Mouse (Mus musculus) heart, postnatal 0 days (tissue): ENCODE results near the gene 4930550C14Rik. TPM values are rescaled to one million over a fixed set of nuclear protein-coding genes. Genes with fewer than 3 reads are reported as not detected.

Experiments
- ATAC-seq: fragments of 200-750 bp; cut with Nextera tagmentation; 2 replicates; pipeline ENCODE4 v1.8.0; 2017; ENCODE audit warnings: low read depth, moderate number of reproducible peaks, moderate library complexity; ENCODE audit not compliant: insufficient read depth
- DNase-seq: peaks from one replicate; pipeline ENCODE4 v3.0.0-alpha.2; 2016; ENCODE audit warnings: low spot score
- H3K27ac ChIP-seq: fragments of 300-500 bp; sonication (generic); 2 replicates; pipeline ENCODE4 v1.5.1; 2014; ENCODE audit warnings: low read depth, mild to moderate bottlenecking
- H3K27me3 ChIP-seq: fragments of 300-500 bp; sonication (generic); 2 replicates; pipeline ENCODE4 v1.6.1; 2014; ENCODE audit warnings: low read length, mixed read lengths; ENCODE audit not compliant: control insufficient read depth, insufficient read depth
- H3K36me3 ChIP-seq: fragments of 300-500 bp; sonication (generic); replicated peaks from 2 replicates; pipeline ENCODE4 v1.6.1; 2014; ENCODE audit warnings: low read length, mixed read lengths; ENCODE audit not compliant: control insufficient read depth, insufficient read depth
- H3K4me1 ChIP-seq: fragments of 300-500 bp; sonication (generic); 2 replicates; pipeline ENCODE4 v1.6.1; 2014; ENCODE audit warnings: antibody characterized with exemption; ENCODE audit not compliant: control insufficient read depth, insufficient read depth
- H3K4me2 ChIP-seq: fragments of 300-500 bp; sonication (generic); 2 replicates; pipeline ENCODE4 v1.6.1; 2014; ENCODE audit warnings: low read depth, mild to moderate bottlenecking, low read length, moderate library complexity
- H3K4me3 ChIP-seq: fragments of 300-500 bp; sonication (generic); 2 replicates; pipeline ENCODE4 v1.5.1; 2014; ENCODE audit warnings: low read depth, low read length
- H3K9ac ChIP-seq: fragments of 300-500 bp; sonication (generic); replicated peaks from 2 replicates; pipeline ENCODE4 v1.6.1; 2014; ENCODE audit warnings: low read depth, low read length, mixed read lengths
- H3K9me3 ChIP-seq: fragments of 300-500 bp; sonication (generic); replicated peaks from 2 replicates; pipeline ENCODE4 v1.6.1; 2016; ENCODE audit warnings: low read length; ENCODE audit not compliant: control insufficient read depth
- CTCF ChIP-seq: IDR thresholded peaks from 2 replicates; pipeline ENCODE4 v1.5.1; 2016; ENCODE audit warnings: antibody characterized with exemption, control low read depth, low read depth
- EP300 ChIP-seq: IDR thresholded peaks from 2 replicates; pipeline ENCODE4 v1.6.1; 2016; ENCODE audit warnings: antibody characterized with exemption, low read depth
- WGBS: fragments of 180-500 bp; shearing (Covaris S2); extraction: QIAGEN DNeasy Blood & Tissue Kit; methylation state at CpG from one replicate; pipeline ENCODE4 v1.1.7; 2014; 5-methylcytosine and 5-hydroxymethylcytosine counted together
- microRNA-seq: library from miRNA; unstranded; fragments of <30 nt; microRNA quantifications from one replicate; pipeline ENCODE4, GENCODE M21; 2016
- polyA plus RNA-seq: library from polyadenylated mRNA; unstranded; fragments of >200 nt; fragmentation: Nextera tagmentation; extraction: Ambion mirVana; gene quantifications from 2 replicates; pipeline ENCODE4 v1.2.1, GENCODE M21; 2015
- total RNA-seq: library from RNA; depleted of rRNA; stranded (reverse); fragments of >200 nt; gene quantifications from 2 replicates; pipeline ENCODE4 v1.2.3, GENCODE M21; 2014; ENCODE audit warnings: low replicate concordance; rRNA removed

4930550C14Rik gene
- total and polyA plus RNA-seq, 2 experiments from 2014 or later, result 0.37 TPM; not detected in 1

DNA sequence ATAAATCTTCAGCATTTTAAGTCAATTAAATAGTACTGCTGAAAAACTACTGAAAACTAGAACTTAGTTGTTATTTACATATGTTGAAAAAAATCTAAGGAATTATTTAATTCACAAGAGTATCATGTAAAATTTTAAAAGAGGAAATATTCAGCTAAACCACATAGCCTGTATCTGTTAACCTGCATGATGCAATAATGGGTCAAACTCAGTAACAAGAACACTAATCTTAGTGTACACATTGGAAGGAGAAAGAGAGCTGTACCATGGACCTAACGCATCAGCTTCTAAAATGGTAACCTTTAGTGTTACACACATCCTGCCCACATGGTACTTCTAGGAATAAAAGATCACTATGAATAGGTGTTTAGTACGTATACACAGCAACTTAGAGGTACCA is 49.9 kb downstream of the 4930550C14Rik start:
- DNase-seq (no peak), ATAC-seq (no peak)
- 89% methylated on average over 2 of the region's 2 CpGs for WGBS
- Histone ChIP-seq H3K27ac (no peak overlapping the region), H3K4me1 (no peaks in the 10 kb centered on the region), H3K36me3 (peaks cover 53% of the 10 kb centered on the region), H3K9me3 (no peaks in the 10 kb centered on the region), H3K27me3 (no peaks in the 10 kb centered on the region), H3K4me2 (no peak overlapping the region), H3K4me3 (no peak overlapping the region), H3K9ac (no peak overlapping the region)
- TF ChIP-seq CTCF, result no peak
- no peak for TF ChIP-seq EP300

DNA sequence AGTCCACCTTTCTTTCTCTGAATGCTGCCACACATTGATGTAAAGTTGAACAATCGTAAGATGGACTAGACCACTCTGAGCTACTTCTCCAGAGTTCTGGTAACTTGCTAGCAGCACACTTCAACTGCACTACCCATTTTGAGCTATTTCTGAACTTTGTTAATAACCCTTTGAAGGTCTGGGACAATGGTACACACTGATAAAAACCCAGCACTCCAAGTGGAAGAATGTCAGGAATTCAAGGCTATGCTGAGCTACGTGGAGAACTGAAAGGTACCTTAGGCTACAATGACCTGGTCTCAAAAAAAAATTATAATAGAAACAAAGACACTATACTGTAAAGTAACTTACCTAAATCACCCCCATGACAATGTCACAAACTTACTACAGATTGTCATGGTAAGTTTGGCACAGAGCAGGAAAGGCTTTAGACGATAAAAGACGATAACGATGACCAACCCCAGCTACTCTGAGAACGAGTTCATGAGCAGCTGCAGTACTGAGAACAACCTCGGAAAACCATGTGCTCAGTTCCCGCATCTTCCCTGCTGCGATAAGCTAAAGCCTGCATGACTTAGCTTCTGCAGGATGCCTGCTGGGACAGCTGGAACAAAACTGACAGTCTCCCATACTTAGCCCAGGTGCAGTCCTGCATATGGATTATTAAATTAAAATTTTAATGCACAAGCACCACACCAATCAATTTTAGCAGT is 70.8 kb downstream of the 4930550C14Rik start:
- ATAC-seq (no peak), DNase-seq (peak; percentile 23)
- Histone ChIP-seq H3K4me2 (no peak overlapping the region), H3K4me3 (no peak overlapping the region), H3K27me3 (no peaks in the 10 kb centered on the region), H3K36me3 (peaks cover 4% of the 10 kb centered on the region; the same call in 1 of the 2 replicates), H3K9me3 (no peaks in the 10 kb centered on the region), H3K27ac (no peak overlapping the region), H3K4me1 (0 out of 2 replicates have a peak, but pooled peaks cover 7% of the 10 kb centered on the region), H3K9ac (no peak overlapping the region)
- WGBS, result 26% methylated on average over 9 of the region's 9 CpGs
- no peak for TF ChIP-seq EP300
- no peak for TF ChIP-seq CTCF

Small RNA genes within 50 kb of the gene (microRNA-seq; reads per million reads assigned to microRNA genes)
- not detected for gene Mir130c

Other genes starting within 250 kb of the 4930550C14Rik start
- gene Ddx10, start 154.3 kb upstream of the 4930550C14Rik start, total RNA-seq, result 2.4 and 4.8 TPM in 2 replicates
- gene Ddx10, start 154.3 kb upstream of the 4930550C14Rik start, polyA plus RNA-seq, result 10.8 and 11.9 TPM in 2 replicates
- gene Exph5, start 100.7 kb upstream of the 4930550C14Rik start, total RNA-seq, result 0.27 and 0.57 TPM in 2 replicates
- gene Exph5, start 100.7 kb upstream of the 4930550C14Rik start, polyA plus RNA-seq, result 0.07 and 0.11 TPM in 2 replicates
- 12.3 and 15.0 TPM in 2 replicates for gene Kdelc2, start 18.3 kb upstream of the 4930550C14Rik start, total RNA-seq
- gene Kdelc2, start 18.3 kb upstream of the 4930550C14Rik start, polyA plus RNA-seq, result 14.8 and 15.7 TPM in 2 replicates
- gene Atm, start 134.4 kb downstream of the 4930550C14Rik start, total RNA-seq, result 2.9 and 5.3 TPM in 2 replicates
- gene Atm, start 134.4 kb downstream of the 4930550C14Rik start, polyA plus RNA-seq, result 2.6 and 3.9 TPM in 2 replicates
- 5.6 and 7.5 TPM in 2 replicates for gene Npat, start 134.7 kb downstream of the 4930550C14Rik start, total RNA-seq
- gene Npat, start 134.7 kb downstream of the 4930550C14Rik start, polyA plus RNA-seq, result 5.7 TPM in 2 replicates
- gene Acat1, start 208.1 kb downstream of the 4930550C14Rik start, total RNA-seq, result 197 and 208 TPM in 2 replicates
- 334 and 336 TPM in 2 replicates for gene Acat1, start 208.1 kb downstream of the 4930550C14Rik start, polyA plus RNA-seq